14 mouse cellular contexts compared by ENCODE assay signal in genomic region chr4:46123358-46123757, GRCm38 (mm10).
"Had no signal": no experiment of that assay in that cellular context is flagged by ENCODE, and none has a peak within 500 bp of the region (broad histone marks: within the 10 kb centered on the region; RNA-seq: fewer than 3 reads in every experiment).

No protein-coding gene starts in this region.

- H3K27me3 ChIP-seq: megakaryocyte, embryonic 14.5 days; midbrain, embryonic 12.5 days; neural tube, embryonic 12.5 days; stomach, embryonic 15.5 days had no signal

- H3K4me1 ChIP-seq: midbrain, embryonic 12.5 days; neural tube, embryonic 12.5 days; stomach, embryonic 15.5 days had no signal

- H3K27ac ChIP-seq: midbrain, embryonic 12.5 days; neural tube, embryonic 12.5 days; stomach, embryonic 15.5 days; stomach, postnatal 0 days had no signal

- H3K4me3 ChIP-seq: megakaryocyte, embryonic 14.5 days; midbrain, embryonic 12.5 days; neural tube, embryonic 12.5 days; stomach, embryonic 15.5 days had no signal

- DNase-seq: lung, adult 18-20 months; lung, embryonic 14.5 days; lung, postnatal 10 days; lung, postnatal 4 days; midbrain, embryonic 14.5 days; right cerebral cortex, postnatal 14 days; thymus, adult 2 months; thymus, postnatal 25 days; thymus, postnatal 4 days had no signal
